Mouse (Mus musculus) liver, embryonic 11.5 days (tissue): ENCODE data around the gene AC170998.1. TPM values are rescaled to one million over a fixed set of nuclear protein-coding genes. Genes with fewer than 3 reads are reported as not detected.

Experiments
- ATAC-seq: fragments of 200-750 bp; cut with Nextera tagmentation; replicated peaks from 2 replicates; pipeline ENCODE4 v1.8.0; 2017; ENCODE audit warnings: moderate number of reproducible peaks, mild to moderate bottlenecking, moderate TSS enrichment, moderate library complexity; ENCODE audit not compliant: low FRiP score
- DNase-seq: peaks from one replicate; pipeline ENCODE4 v3.0.0-alpha.2; 2017; ENCODE audit warnings: low spot score
- H3K27ac ChIP-seq: fragments of 300-500 bp; sonication (generic); 2 replicates; pipeline ENCODE4 v1.5.1; 2014; ENCODE audit warnings: mild to moderate bottlenecking, low read depth, low read length, control low read depth
- H3K27me3 ChIP-seq: fragments of 300-500 bp; sonication (generic); replicated peaks from 2 replicates; pipeline ENCODE4 v1.6.1; 2014; ENCODE audit warnings: low read length, mixed read lengths; ENCODE audit not compliant: control insufficient read depth, insufficient read depth
- H3K36me3 ChIP-seq: fragments of 300-500 bp; sonication (generic); 2 replicates; pipeline ENCODE4 v1.6.1; 2014; ENCODE audit warnings: mild to moderate bottlenecking, low read length, moderate library complexity, mixed read lengths; ENCODE audit not compliant: control insufficient read depth, insufficient read depth
- H3K4me1 ChIP-seq: fragments of 300-500 bp; sonication (generic); replicated peaks from 2 replicates; pipeline ENCODE4 v1.6.1; 2014; ENCODE audit warnings: low read length, mixed read lengths; ENCODE audit not compliant: control insufficient read depth, insufficient read depth
- H3K4me2 ChIP-seq: fragments of 300-500 bp; sonication (generic); 2 replicates; pipeline ENCODE4 v1.6.1; 2014; ENCODE audit warnings: mild to moderate bottlenecking, control low read depth, moderate library complexity
- H3K4me3 ChIP-seq: fragments of 300-500 bp; sonication (generic); 2 replicates; pipeline ENCODE4 v1.5.1; 2014; ENCODE audit warnings: low read depth, low read length, control low read depth
- H3K9ac ChIP-seq: fragments of 300-500 bp; sonication (generic); 2 replicates; pipeline ENCODE4 v1.6.1; 2014; ENCODE audit warnings: low read depth, low read length, control low read depth
- H3K9me3 ChIP-seq: fragments of 300-500 bp; sonication (generic); 2 replicates; pipeline ENCODE4 v1.6.1; 2016; ENCODE audit warnings: low read length, inconsistent platforms, mixed read lengths; ENCODE audit not compliant: control insufficient read depth
- WGBS: fragments of 180-500 bp; shearing (Covaris S2); extraction: QIAGEN DNeasy Blood & Tissue Kit; methylation state at CpG from one replicate; pipeline ENCODE4 v1.1.7; 2014; 5-methylcytosine and 5-hydroxymethylcytosine counted together
- polyA plus RNA-seq: library from polyadenylated mRNA; unstranded; fragments of >200 nt; fragmentation: Nextera tagmentation; extraction: Ambion mirVana; gene quantifications from 2 replicates; pipeline ENCODE4 v1.2.1, GENCODE M21; 2014

AC170998.1 gene
- polyA plus RNA-seq, 1 experiment from 2014 or later: 3.6 TPM

DNA sequence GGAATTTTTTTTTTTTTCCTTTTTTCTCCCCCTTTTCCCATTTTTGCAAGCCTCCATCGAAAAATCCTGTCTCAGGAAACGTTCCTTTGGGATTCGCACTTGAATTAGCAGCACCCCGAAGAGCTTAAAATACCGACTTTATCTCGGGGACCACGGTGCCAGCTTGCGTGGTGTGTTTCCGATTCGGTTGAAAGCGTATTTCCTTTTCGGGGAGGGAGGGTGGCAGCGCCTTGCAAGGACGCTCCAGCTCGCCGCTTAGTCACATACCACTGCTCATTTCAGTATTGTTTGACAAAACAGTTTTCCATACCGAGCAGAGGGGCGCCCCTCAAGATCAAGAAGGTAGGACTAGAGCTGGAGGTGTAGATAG, 33.6 kb upstream of the AC170998.1 start:
- H3K36me3 ChIP-seq: no peaks in the 10 kb centered on the region
- H3K27ac ChIP-seq: peak overlapping the region; percentile 95
- DNase-seq (peak; percentile 61), ATAC-seq (0 out of 2 replicates have a peak, but pooled peaks have one; percentile 19)
- no peaks in the 10 kb centered on the region for H3K27me3 ChIP-seq
- peak overlapping the region; percentile 88 for H3K4me2 ChIP-seq
- WGBS: under 1% methylated on average over 18 of the region's 18 CpGs
- H3K4me1 ChIP-seq: peaks cover 52% of the 10 kb centered on the region
- peak overlapping the region; percentile 97 for H3K4me3 ChIP-seq
- H3K9ac ChIP-seq: peak overlapping the region; percentile 85
- no peaks in the 10 kb centered on the region for H3K9me3 ChIP-seq

- ATAC-seq (no peak), DNase-seq (no peak)
- Histone ChIP-seq H3K4me3 (peak overlapping the region; percentile 97), H3K27me3 (no peaks in the 10 kb centered on the region), H3K36me3 (0 out of 2 replicates have a peak, but pooled peaks cover 2% of the 10 kb centered on the region), H3K4me1 (peaks cover 58% of the 10 kb centered on the region), H3K9me3 (no peaks in the 10 kb centered on the region), H3K9ac (peak overlapping the region; percentile 85), H3K27ac (no peak overlapping the region), H3K4me2 (peak overlapping the region; percentile 88)
- WGBS: 25% methylated on average over 3 of the region's 3 CpGs
These were observed 32.8 kb upstream of the AC170998.1 start for GRCm38 (mm10) chr17:28693086-28693485.

- no peak for ATAC-seq
- DNase-seq: no peak
- 83% methylated on average over 2 of the region's 2 CpGs for WGBS
- Histone ChIP-seq H3K9ac (no peak overlapping the region), H3K27me3 (no peaks in the 10 kb centered on the region), H3K4me3 (no peak overlapping the region), H3K36me3 (0 out of 2 replicates have a peak, but pooled peaks cover 2% of the 10 kb centered on the region), H3K4me2 (peak overlapping the region; percentile 88), H3K27ac (no peak overlapping the region), H3K4me1 (peaks cover 63% of the 10 kb centered on the region), H3K9me3 (no peaks in the 10 kb centered on the region)
These were observed 31.8 kb upstream of the AC170998.1 start for GRCm38 (mm10) chr17:28694078-28694477.

GRCm38 (mm10) chr17:28694832-28695231, 31.1 kb upstream of the AC170998.1 start:
- peaks cover 64% of the 10 kb centered on the region for H3K4me1 ChIP-seq
- H3K27ac ChIP-seq: no peak overlapping the region

GRCm38 (mm10) chr17:28696641-28697040, 29.2 kb upstream of the AC170998.1 start:
- Histone ChIP-seq H3K9me3 (no peaks in the 10 kb centered on the region), H3K4me1 (peaks cover 60% of the 10 kb centered on the region), H3K4me3 (no peak overlapping the region), H3K27ac (peak overlapping the region; percentile 16; the same call in 1 of the 2 replicates), H3K9ac (no peak overlapping the region), H3K4me2 (peak overlapping the region; percentile 52), H3K36me3 (0 out of 2 replicates have a peak, but pooled peaks cover 2% of the 10 kb centered on the region), H3K27me3 (no peaks in the 10 kb centered on the region)
- 28% methylated on average over 2 of the region's 2 CpGs for WGBS
- no peak for DNase-seq
- no peak for ATAC-seq

More at GRCm38 (mm10) chr17:28694832-28695231, 31.1 kb upstream of the AC170998.1 start:
- Histone ChIP-seq H3K4me2 (peak overlapping the region; percentile 7; the same call in 1 of the 2 replicates), H3K9ac (no peak overlapping the region), H3K36me3 (0 out of 2 replicates have a peak, but pooled peaks cover 2% of the 10 kb centered on the region), H3K4me3 (no peak overlapping the region), H3K9me3 (no peaks in the 10 kb centered on the region), H3K27me3 (no peaks in the 10 kb centered on the region)
- no peak for DNase-seq
- 67% methylated on average over 4 of the region's 4 CpGs for WGBS
- no peak for ATAC-seq

DNA sequence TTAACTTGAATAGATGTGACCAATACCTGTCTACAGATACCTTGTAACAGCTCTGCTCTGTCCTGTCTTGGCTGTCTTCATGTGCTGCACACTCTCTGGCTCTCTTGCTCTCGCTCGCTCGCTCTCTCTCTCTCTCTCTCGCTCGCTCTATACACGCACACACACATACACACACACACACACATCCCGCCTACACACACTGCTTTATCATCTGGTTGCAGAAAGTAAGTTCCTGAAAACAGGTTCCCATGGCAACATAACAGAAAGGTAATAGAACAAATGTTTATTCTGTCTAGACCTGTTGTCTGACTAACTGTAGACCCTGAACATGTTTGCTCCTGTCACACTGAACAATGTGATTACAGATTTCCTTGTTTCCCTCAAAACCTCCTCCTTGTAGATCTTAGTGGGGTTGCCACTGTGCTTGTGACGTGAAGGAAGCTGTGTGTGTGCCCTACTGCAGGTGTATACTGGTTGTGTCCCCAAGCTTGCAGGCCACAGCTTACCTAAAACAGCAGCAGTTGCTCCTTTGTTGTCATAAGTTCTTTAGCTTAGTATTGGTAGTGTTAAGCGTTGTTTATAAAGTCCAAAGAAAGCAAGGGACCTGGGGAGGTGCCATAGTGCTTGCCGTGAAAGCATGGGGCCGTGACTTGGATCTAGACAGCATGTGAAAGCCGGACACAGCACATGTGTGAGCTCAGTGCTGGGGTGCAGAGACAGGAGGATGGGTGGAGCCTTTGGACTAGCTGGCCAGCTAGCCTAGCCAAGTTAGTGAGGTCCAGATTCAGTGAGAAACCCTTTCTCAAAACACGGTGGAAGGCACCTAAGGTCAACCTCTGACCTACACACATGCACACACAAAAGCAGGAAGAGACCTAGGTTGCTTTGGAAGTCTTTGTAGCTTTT, 28.3 kb upstream of the AC170998.1 start:
- H3K27ac ChIP-seq: peak overlapping the region; percentile 10
- 55% methylated on average over 13 of the region's 13 CpGs for WGBS
- 0 out of 2 replicates have a peak, but pooled peaks cover 4% of the 10 kb centered on the region for H3K36me3 ChIP-seq
- ATAC-seq (peak; percentile 38; the same call in 1 of the 2 replicates), DNase-seq (no peak)
- peaks cover 60% of the 10 kb centered on the region for H3K4me1 ChIP-seq
- H3K27me3 ChIP-seq: no peaks in the 10 kb centered on the region
- H3K9me3 ChIP-seq: no peaks in the 10 kb centered on the region
- peak overlapping the region; percentile 52 for H3K4me2 ChIP-seq
- H3K4me3 ChIP-seq: no peak overlapping the region
- peak overlapping the region; percentile 38; the same call in 1 of the 2 replicates for H3K9ac ChIP-seq

- 0 out of 2 replicates have a peak, but pooled peaks cover 4% of the 10 kb centered on the region for H3K36me3 ChIP-seq
- H3K27ac ChIP-seq: peak overlapping the region; percentile 10; the same call in 1 of the 2 replicates
- WGBS: 67% methylated on average over 4 of the region's 4 CpGs
- H3K4me2 ChIP-seq: no peak overlapping the region
- DNase-seq: no peak
- no peaks in the 10 kb centered on the region for H3K9me3 ChIP-seq
- no peak overlapping the region for H3K9ac ChIP-seq
- peaks cover 56% of the 10 kb centered on the region for H3K4me1 ChIP-seq
- no peak overlapping the region for H3K4me3 ChIP-seq
- H3K27me3 ChIP-seq: no peaks in the 10 kb centered on the region
- ATAC-seq: no peak
These were observed 27.6 kb upstream of the AC170998.1 start for GRCm38 (mm10) chr17:28698245-28698644.

DNA sequence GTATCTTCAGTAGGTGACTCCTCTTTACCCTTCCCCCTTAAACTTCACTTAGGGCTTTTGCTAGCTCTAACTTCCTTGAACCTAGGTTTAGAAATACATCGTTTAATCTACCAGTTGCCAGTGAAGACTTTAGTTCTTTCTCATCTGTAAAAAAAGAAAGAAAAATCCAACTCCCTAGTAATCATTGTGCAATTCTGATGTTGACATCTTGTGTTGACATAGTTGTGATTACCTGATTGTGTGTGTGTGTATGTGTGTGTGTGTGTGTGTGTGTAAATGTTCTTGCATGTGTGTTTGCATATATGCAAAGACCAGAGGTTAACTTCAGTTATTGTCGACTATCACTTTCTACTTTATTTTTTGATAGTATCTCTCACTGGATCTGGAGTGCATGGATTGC, 27.2 kb upstream of the AC170998.1 start:
- ATAC-seq (no peak), DNase-seq (no peak)
- Histone ChIP-seq H3K9ac (no peak overlapping the region), H3K4me3 (no peak overlapping the region), H3K4me1 (peaks cover 52% of the 10 kb centered on the region), H3K36me3 (0 out of 2 replicates have a peak, but pooled peaks cover 4% of the 10 kb centered on the region), H3K9me3 (no peaks in the 10 kb centered on the region), H3K4me2 (no peak overlapping the region), H3K27ac (no peak overlapping the region), H3K27me3 (no peaks in the 10 kb centered on the region)
- WGBS: 70% methylated on average over 2 of the region's 2 CpGs
